Mouse (Mus musculus): ENCODE results near the gene Fcho1. TPM values are rescaled to one million over a fixed set of nuclear protein-coding genes. Genes with fewer than 3 reads are reported as not detected.

The Fcho1 gene
- polyA plus RNA-seq (2015; fragmentation: Nextera tagmentation; extraction: Ambion mirVana), result 0.53 and 1.9 TPM in 2 replicates

GRCm38 (mm10) chr8:71725122-71725924 lies at the start of gene Fcho1:
TSS of gene Fcho1 (minus strand) at chr8:71725716.

GRCm38 (mm10) chr8:71701414-71702086 lies 24.0 kb downstream of the Fcho1 start, which contains the start of gene B3gnt3:
TSS of gene B3gnt3 (minus strand) at chr8:71701789.

GRCm38 (mm10) chr8:71689028-71689427 lies 36.5 kb downstream of the Fcho1 start, which contains the start of gene Insl3:
TSS of gene Insl3 (plus strand) at chr8:71689214.

GRCm38 (mm10) chr8:71676020-71676741 lies 49.3 kb downstream of the Fcho1 start, which contains the start of gene Jak3:
TSS of gene Jak3 (plus strand) at chr8:71676296.

DNA sequence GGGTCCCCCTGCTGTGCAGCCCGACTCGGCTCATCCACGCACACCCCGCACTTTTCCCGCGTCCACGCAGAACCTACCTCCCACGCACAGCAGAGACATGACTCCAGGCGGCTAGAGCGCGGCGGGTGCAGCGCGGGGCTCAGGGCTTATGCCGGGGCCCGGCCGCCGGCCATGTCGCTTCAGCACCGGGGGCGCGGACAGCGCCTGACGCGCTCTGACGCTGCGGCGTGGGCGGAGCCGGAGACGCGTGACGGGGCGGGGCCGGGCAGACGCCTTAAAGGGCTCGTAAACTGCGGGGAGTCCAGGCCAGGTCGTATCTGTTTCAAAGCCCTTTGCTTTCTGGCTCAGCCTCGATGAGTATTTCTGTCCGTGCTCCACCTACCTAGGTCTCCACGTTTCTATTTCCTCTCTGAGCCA lies 54.0 kb downstream of the Fcho1 start, which contains the start of gene Unc13a:
TSS of gene Unc13a (minus strand) at position 209 of the 417 bp plus-strand sequence.

Other genes with a start within 250 kb of the Fcho1 start
- 1.3 and 2.4 TPM in 2 replicates for gene Ano8, start 239.8 kb downstream of the Fcho1 start, polyA plus RNA-seq (2015; fragmentation: Nextera tagmentation; extraction: Ambion mirVana)
- gene Gtpbp3, start 237.6 kb downstream of the Fcho1 start, polyA plus RNA-seq (2015; fragmentation: Nextera tagmentation; extraction: Ambion mirVana), result 7.5 and 9.5 TPM in 2 replicates
- gene Plvap, start 214.0 kb downstream of the Fcho1 start, polyA plus RNA-seq (2015; fragmentation: Nextera tagmentation; extraction: Ambion mirVana), result 21.9 and 33.3 TPM in 2 replicates
- 0.33 and 0.57 TPM in 2 replicates for gene Ccdc194, start 200.0 kb downstream of the Fcho1 start, polyA plus RNA-seq (2015; fragmentation: Nextera tagmentation; extraction: Ambion mirVana)
- 57.6 and 67.3 TPM in 2 replicates for gene Bst2, start 188.3 kb downstream of the Fcho1 start, polyA plus RNA-seq (2015; fragmentation: Nextera tagmentation; extraction: Ambion mirVana)
- gene Mvb12a, start 182.8 kb downstream of the Fcho1 start, polyA plus RNA-seq (2015; fragmentation: Nextera tagmentation; extraction: Ambion mirVana), result 47.7 and 53.4 TPM in 2 replicates
- gene Tmem221, start 166.8 kb downstream of the Fcho1 start, polyA plus RNA-seq (2015; fragmentation: Nextera tagmentation; extraction: Ambion mirVana), result 0.21 and 0.48 TPM in 2 replicates
- 0.38 and 0.40 TPM in 2 replicates for gene Nxnl1, start 159.1 kb downstream of the Fcho1 start, polyA plus RNA-seq (2015; fragmentation: Nextera tagmentation; extraction: Ambion mirVana)
- gene Slc27a1, start 156.8 kb downstream of the Fcho1 start, polyA plus RNA-seq (2015; fragmentation: Nextera tagmentation; extraction: Ambion mirVana), result 50.7 and 177 TPM in 2 replicates
- gene Pgls, start 133.5 kb downstream of the Fcho1 start, polyA plus RNA-seq (2015; fragmentation: Nextera tagmentation; extraction: Ambion mirVana), result 159 and 188 TPM in 2 replicates
- 0.96 and 1.2 TPM in 2 replicates for gene Fam129c, start 128.1 kb downstream of the Fcho1 start, polyA plus RNA-seq (2015; fragmentation: Nextera tagmentation; extraction: Ambion mirVana)
- 44.7 and 50.8 TPM in 2 replicates for gene Colgalt1, start 114.7 kb downstream of the Fcho1 start, polyA plus RNA-seq (2015; fragmentation: Nextera tagmentation; extraction: Ambion mirVana)
- gene Unc13a, start 54.0 kb downstream of the Fcho1 start, polyA plus RNA-seq (2015; fragmentation: Nextera tagmentation; extraction: Ambion mirVana), result 0.12 and 0.35 TPM in 2 replicates
- gene Jak3, start 49.4 kb downstream of the Fcho1 start, polyA plus RNA-seq (2015; fragmentation: Nextera tagmentation; extraction: Ambion mirVana), result 3.2 and 4.6 TPM in 2 replicates
- 0.77 and 0.85 TPM in 2 replicates for gene Insl3, start 36.5 kb downstream of the Fcho1 start, polyA plus RNA-seq (2015; fragmentation: Nextera tagmentation; extraction: Ambion mirVana)
- gene B3gnt3, start 23.9 kb downstream of the Fcho1 start, polyA plus RNA-seq (2015; fragmentation: Nextera tagmentation; extraction: Ambion mirVana), result 4.2 and 4.9 TPM in 2 replicates
- gene Zfp709, start 156.3 kb upstream of the Fcho1 start, polyA plus RNA-seq (2015; fragmentation: Nextera tagmentation; extraction: Ambion mirVana), result 2.7 and 2.8 TPM in 2 replicates
- 1.9 TPM in 2 replicates for gene Zfp882, start 182.9 kb upstream of the Fcho1 start, polyA plus RNA-seq (2015; fragmentation: Nextera tagmentation; extraction: Ambion mirVana)
- 14.0 and 14.8 TPM in 2 replicates for gene Zfp617, start 182.9 kb upstream of the Fcho1 start, polyA plus RNA-seq (2015; fragmentation: Nextera tagmentation; extraction: Ambion mirVana)
- 4.9 and 5.2 TPM in 2 replicates for gene Zfp961, start 225.3 kb upstream of the Fcho1 start, polyA plus RNA-seq (2015; fragmentation: Nextera tagmentation; extraction: Ambion mirVana)